Mouse (Mus musculus): ENCODE data around the gene Atrn. TPM values are rescaled to one million over a fixed set of nuclear protein-coding genes. Genes with fewer than 3 reads are reported as not detected.

Atrn gene
- polyA plus RNA-seq, 1 experiment from 2014 or later = 8.4 TPM

DNA sequence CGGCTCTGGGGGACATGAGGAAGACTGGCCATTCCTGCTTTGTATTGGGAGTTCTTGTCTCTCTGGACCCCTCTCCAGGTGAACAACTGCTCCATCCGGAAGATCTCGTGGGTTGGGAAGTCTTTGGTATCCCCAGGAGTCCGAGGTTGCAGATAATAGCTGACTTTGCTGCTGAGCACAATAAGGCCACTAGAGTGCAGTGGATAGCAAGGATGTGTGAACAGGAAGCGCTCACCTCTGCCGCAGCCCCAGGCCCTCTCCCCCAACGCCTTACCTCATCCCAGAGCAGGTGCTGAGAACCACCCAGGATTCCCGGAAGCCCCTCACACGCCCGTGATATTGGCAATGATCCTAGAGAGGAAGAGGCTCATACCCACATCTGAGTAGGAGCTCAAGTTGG is 149.9 kb downstream of the Atrn start:
- WGBS = 4% methylated on average over 10 of the region's 10 CpGs
- Histone ChIP-seq H3K4me2 (ENCODE audit: low read depth, low read length) (peak overlapping the region; percentile 11; the same call in 1 of the 2 replicates), H3K36me3 (replicated peaks; ENCODE audit: control insufficient read depth, insufficient read depth, low read depth, low read length) (no peaks in the 10 kb centered on the region), H3K27me3 (ENCODE audit: control insufficient read depth, insufficient read depth, low read length) (peaks cover 41% of the 10 kb centered on the region), H3K4me3 (ENCODE audit: low read depth, low read length) (no peak overlapping the region), H3K9ac (replicated peaks; ENCODE audit: low read length) (no peak overlapping the region), H3K4me1 (ENCODE audit: control insufficient read depth, insufficient read depth, low read length) (peaks cover 2% of the 10 kb centered on the region), H3K9me3 (replicated peaks; ENCODE audit: control insufficient read depth, low read length) (no peaks in the 10 kb centered on the region), H3K27ac (replicated peaks; ENCODE audit: low read depth, low read length) (no peak overlapping the region)
- DNase-seq (ENCODE audit: low spot score) = peak; percentile 67
- no peak for ATAC-seq (replicated peaks; ENCODE audit: insufficient number of reproducible peaks, low FRiP score, low TSS enrichment, low read depth)

DNA sequence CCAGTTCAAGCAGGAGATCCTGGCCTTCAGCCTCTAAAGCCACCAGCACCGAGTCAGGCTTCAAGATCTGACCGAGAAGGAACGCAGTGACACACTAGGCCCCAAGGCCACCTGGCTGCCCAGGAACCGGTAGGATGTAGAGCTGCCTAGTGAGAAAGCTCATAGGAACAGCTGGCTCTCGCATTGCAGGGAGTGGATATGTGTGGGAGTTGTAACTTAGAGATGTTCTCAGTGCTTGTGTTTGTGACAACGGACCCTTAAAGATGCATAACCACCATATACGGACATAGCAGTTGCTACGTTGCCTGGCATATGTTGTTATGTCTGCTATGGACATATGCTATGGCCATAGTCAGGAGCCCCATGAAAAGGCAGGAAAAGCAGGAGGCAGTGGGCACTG is 152.4 kb downstream of the Atrn start:
- 94% methylated on average over 8 of the region's 8 CpGs for WGBS
- Histone ChIP-seq H3K4me3 (ENCODE audit: low read depth, low read length) (no peak overlapping the region), H3K9me3 (replicated peaks; ENCODE audit: control insufficient read depth, low read length) (no peaks in the 10 kb centered on the region), H3K36me3 (replicated peaks; ENCODE audit: control insufficient read depth, insufficient read depth, low read depth, low read length) (no peaks in the 10 kb centered on the region), H3K4me1 (ENCODE audit: control insufficient read depth, insufficient read depth, low read length) (peaks cover 6% of the 10 kb centered on the region), H3K27ac (replicated peaks; ENCODE audit: low read depth, low read length) (no peak overlapping the region), H3K9ac (replicated peaks; ENCODE audit: low read length) (no peak overlapping the region), H3K27me3 (ENCODE audit: control insufficient read depth, insufficient read depth, low read length) (peaks cover 34% of the 10 kb centered on the region), H3K4me2 (ENCODE audit: low read depth, low read length) (no peak overlapping the region)
- no peak for ATAC-seq (replicated peaks; ENCODE audit: insufficient number of reproducible peaks, low FRiP score, low TSS enrichment, low read depth)
- DNase-seq (ENCODE audit: low spot score) = no peak

DNA sequence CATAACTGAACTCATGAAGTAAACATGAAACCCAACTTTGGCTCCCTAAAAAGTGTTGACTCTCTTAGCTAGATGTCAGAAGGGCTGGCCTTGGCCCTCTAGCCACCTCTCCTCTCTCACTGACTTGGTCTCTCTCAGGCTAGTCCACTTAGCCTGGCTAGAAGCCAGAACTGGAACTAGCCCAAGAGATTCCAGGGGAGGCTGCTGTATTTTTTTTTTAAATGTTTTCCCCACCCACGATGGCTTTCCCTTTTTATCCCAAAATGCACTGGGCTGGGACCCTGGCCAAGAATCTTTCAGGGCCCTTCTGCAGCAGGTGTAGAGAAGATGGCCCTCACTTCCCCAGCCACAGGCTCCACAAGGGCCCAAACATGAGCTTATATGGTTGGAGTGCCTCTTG is 153.1 kb downstream of the Atrn start:
- Histone ChIP-seq H3K9me3 (replicated peaks; ENCODE audit: control insufficient read depth, low read length) (no peaks in the 10 kb centered on the region), H3K4me1 (ENCODE audit: control insufficient read depth, insufficient read depth, low read length) (peaks cover 6% of the 10 kb centered on the region), H3K4me3 (ENCODE audit: low read depth, low read length) (no peak overlapping the region), H3K9ac (replicated peaks; ENCODE audit: low read length) (no peak overlapping the region), H3K27ac (replicated peaks; ENCODE audit: low read depth, low read length) (no peak overlapping the region), H3K4me2 (ENCODE audit: low read depth, low read length) (no peak overlapping the region), H3K27me3 (ENCODE audit: control insufficient read depth, insufficient read depth, low read length) (peaks cover 30% of the 10 kb centered on the region), H3K36me3 (replicated peaks; ENCODE audit: control insufficient read depth, insufficient read depth, low read depth, low read length) (no peaks in the 10 kb centered on the region)
- WGBS = 78% methylated on average over 1 of the region's 1 CpGs
- no peak for DNase-seq (ENCODE audit: low spot score)
- no peak for ATAC-seq (replicated peaks; ENCODE audit: insufficient number of reproducible peaks, low FRiP score, low TSS enrichment, low read depth)

DNA sequence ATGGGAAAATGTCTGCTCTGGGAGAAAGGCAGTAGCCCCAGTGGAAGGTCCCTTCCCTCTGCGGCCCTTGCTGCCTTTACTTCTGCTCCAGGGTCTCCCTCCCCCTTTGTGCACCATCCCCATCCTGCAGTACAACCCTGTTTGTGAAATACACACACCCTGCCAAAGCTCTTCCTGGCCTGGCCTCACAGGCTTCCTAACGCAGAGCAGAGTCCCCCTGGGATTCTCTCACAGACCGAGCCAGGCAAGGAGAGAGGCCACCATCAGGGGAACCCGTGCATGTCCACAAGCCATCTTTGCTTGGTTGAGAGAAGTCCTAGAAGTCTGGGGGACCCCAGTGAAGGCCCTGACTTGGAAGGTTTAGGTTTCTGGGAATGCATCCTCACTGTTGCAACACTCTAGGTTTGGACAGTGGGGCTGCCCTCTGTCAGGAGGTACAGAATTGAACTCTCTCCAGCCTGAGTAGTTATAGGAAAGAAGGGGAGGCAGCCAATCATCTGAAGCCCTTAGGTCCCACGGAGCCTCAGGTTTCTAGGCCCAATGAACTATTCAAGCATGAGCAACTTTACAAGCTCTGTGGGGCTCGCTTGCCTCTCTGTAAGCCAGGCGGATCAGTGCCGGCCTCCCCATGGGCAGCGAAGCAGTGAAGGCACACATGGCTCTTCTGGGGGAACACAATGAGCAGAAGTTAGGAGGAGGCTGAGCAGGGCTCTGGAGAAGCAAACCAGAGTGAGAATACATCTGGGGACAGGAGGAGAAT is 153.7 kb downstream of the Atrn start:
- ATAC-seq (replicated peaks; ENCODE audit: insufficient number of reproducible peaks, low FRiP score, low TSS enrichment, low read depth) (no peak), DNase-seq (ENCODE audit: low spot score) (no peak)
- H3K36me3 ChIP-seq (replicated peaks; ENCODE audit: control insufficient read depth, insufficient read depth, low read depth, low read length) = no peaks in the 10 kb centered on the region
- H3K9ac ChIP-seq (replicated peaks; ENCODE audit: low read length) = no peak overlapping the region
- WGBS = 64% methylated on average over 9 of the region's 9 CpGs
- no peak overlapping the region for H3K4me2 ChIP-seq (ENCODE audit: low read depth, low read length)
- H3K27ac ChIP-seq (replicated peaks; ENCODE audit: low read depth, low read length) = no peak overlapping the region
- H3K27me3 ChIP-seq (ENCODE audit: control insufficient read depth, insufficient read depth, low read length) = peaks cover 24% of the 10 kb centered on the region
- H3K4me3 ChIP-seq (ENCODE audit: low read depth, low read length) = no peak overlapping the region
- H3K4me1 ChIP-seq (ENCODE audit: control insufficient read depth, insufficient read depth, low read length) = peaks cover 6% of the 10 kb centered on the region
- H3K9me3 ChIP-seq (replicated peaks; ENCODE audit: control insufficient read depth, low read length) = no peaks in the 10 kb centered on the region

DNA sequence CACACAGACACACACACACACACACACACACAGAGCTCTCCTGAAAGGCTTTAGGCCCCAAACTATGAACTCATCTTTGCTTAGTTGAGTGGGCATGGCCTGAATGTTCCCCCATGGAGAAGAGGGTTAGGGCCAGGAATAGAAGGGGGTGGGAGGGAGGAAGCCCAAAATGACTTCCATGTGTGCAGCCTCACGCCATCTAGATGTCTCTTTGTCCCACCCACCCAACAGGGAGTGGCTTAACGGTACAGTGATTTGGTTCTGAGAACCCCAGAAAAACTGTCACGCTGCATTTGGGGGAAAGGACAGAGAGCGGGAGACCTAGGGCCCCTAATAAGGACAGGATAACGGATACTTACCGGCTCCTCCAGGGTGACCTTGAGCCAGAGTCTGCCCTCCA is 154.5 kb downstream of the Atrn start:
- Histone ChIP-seq H3K9ac (replicated peaks; ENCODE audit: low read length) (0 out of 2 replicates have a peak overlapping the region, but pooled peaks have one; percentile 22), H3K27me3 (ENCODE audit: control insufficient read depth, insufficient read depth, low read length) (peaks cover 16% of the 10 kb centered on the region), H3K36me3 (replicated peaks; ENCODE audit: control insufficient read depth, insufficient read depth, low read depth, low read length) (no peaks in the 10 kb centered on the region), H3K4me2 (ENCODE audit: low read depth, low read length) (peak overlapping the region; percentile 13; the same call in 1 of the 2 replicates), H3K9me3 (replicated peaks; ENCODE audit: control insufficient read depth, low read length) (no peaks in the 10 kb centered on the region), H3K27ac (replicated peaks; ENCODE audit: low read depth, low read length) (no peak overlapping the region), H3K4me3 (ENCODE audit: low read depth, low read length) (no peak overlapping the region), H3K4me1 (ENCODE audit: control insufficient read depth, insufficient read depth, low read length) (peaks cover 6% of the 10 kb centered on the region)
- no peak for ATAC-seq (replicated peaks; ENCODE audit: insufficient number of reproducible peaks, low FRiP score, low TSS enrichment, low read depth)
- WGBS = 27% methylated on average over 6 of the region's 6 CpGs
- DNase-seq (ENCODE audit: low spot score) = peak; percentile 80

DNA sequence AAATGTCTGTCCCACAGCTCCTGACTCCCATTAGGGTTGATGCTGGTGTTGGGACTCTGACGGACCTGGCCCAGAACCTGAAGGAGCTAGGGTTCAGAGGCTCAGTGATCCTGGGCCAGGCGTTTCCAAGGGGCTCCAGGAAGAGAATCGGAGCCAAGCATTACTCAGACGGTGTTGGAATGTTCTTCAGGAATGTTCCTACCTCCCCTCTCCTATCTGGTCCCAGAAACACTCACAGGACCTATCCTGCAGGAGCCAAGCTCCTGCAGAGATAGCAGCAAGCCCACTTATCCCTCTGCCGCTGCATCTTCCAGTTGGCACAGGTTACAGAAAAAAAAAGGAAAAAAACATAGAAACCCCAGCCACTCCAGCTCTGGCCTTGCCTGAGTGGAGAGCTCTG is 155.3 kb downstream of the Atrn start:
- Histone ChIP-seq H3K27ac (replicated peaks; ENCODE audit: low read depth, low read length) (no peak overlapping the region), H3K4me2 (ENCODE audit: low read depth, low read length) (no peak overlapping the region), H3K27me3 (ENCODE audit: control insufficient read depth, insufficient read depth, low read length) (peaks cover 10% of the 10 kb centered on the region), H3K9ac (replicated peaks; ENCODE audit: low read length) (no peak overlapping the region), H3K4me3 (ENCODE audit: low read depth, low read length) (no peak overlapping the region), H3K9me3 (replicated peaks; ENCODE audit: control insufficient read depth, low read length) (no peaks in the 10 kb centered on the region), H3K36me3 (replicated peaks; ENCODE audit: control insufficient read depth, insufficient read depth, low read depth, low read length) (no peaks in the 10 kb centered on the region), H3K4me1 (ENCODE audit: control insufficient read depth, insufficient read depth, low read length) (peaks cover 6% of the 10 kb centered on the region)
- ATAC-seq (replicated peaks; ENCODE audit: insufficient number of reproducible peaks, low FRiP score, low TSS enrichment, low read depth) (no peak), DNase-seq (ENCODE audit: low spot score) (no peak)
- WGBS = 76% methylated on average over 5 of the region's 5 CpGs

DNA sequence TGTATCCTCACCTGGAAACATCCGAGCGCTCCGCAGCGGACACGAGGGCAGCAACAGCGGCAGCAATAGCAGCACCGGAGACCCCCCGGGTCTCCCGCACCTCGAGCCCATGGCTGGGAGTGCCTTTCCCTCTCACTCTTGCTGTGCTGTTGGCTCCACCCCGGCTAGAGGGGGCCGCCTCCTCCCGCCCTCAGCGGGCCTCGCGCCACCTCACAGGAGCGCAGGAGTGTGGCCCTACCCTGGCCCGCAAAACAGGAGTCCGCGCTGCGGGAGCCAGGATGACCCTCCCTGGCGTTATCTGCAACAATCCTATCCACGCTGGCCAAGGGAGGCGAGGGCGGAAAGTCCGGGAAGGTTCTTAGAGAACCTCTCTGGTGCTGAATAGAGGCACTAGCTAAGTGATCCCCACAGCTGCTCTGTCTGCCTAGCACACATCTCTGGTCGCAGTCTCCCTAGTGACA is 157.1 kb downstream of the Atrn start, which contains the start of gene Adam33:
Adam33 (minus strand) TSS at position 411 of the 461 bp plus-strand sequence.
- Histone ChIP-seq H3K9ac (replicated peaks; ENCODE audit: low read length) (peak within 1 kb of the TSS; percentile 46), H3K4me3 (ENCODE audit: low read depth, low read length) (peak within 1 kb of the TSS; percentile 12; the same call in 1 of the 2 replicates), H3K27ac (replicated peaks; ENCODE audit: low read depth, low read length) (no peak within 1 kb of the TSS), H3K4me2 (ENCODE audit: low read depth, low read length) (peak within 1 kb of the TSS; percentile 45), H3K9me3 (replicated peaks; ENCODE audit: control insufficient read depth, low read length) (no peaks in the 10 kb centered on the region), H3K36me3 (replicated peaks; ENCODE audit: control insufficient read depth, insufficient read depth, low read depth, low read length) (no peaks in the 10 kb centered on the region), H3K4me1 (ENCODE audit: control insufficient read depth, insufficient read depth, low read length) (peaks cover 6% of the 10 kb centered on the region), H3K27me3 (ENCODE audit: control insufficient read depth, insufficient read depth, low read length) (peaks cover 10% of the 10 kb centered on the region)
- WGBS = 1% methylated on average over 22 of the region's 27 CpGs
- ATAC-seq (replicated peaks; ENCODE audit: insufficient number of reproducible peaks, low FRiP score, low TSS enrichment, low read depth) = peak; percentile 68; the same call in 1 of the 2 replicates
- no peak for DNase-seq (ENCODE audit: low spot score)

DNA sequence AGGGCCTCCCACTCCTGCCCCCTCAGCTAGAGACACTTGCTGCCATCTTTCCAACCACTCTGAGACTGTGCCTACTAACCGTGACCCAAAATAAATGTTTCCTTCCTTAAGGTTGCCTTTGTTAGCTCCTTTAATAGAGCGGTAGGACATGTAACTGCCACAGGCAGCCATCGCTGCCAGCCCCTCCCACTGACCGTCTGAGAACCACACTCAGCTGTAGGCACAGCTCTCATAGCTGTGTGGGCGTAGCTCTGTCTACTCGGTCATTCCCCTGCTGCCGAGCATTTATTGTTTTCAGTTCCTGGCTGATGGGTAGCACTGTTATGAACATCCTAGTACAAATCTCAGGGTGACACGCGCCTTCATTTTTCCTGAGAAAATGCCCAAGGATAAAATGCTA is 160.0 kb downstream of the Atrn start:
- peaks cover 4% of the 10 kb centered on the region; the same call in 1 of the 2 replicates for H3K4me1 ChIP-seq (ENCODE audit: control insufficient read depth, insufficient read depth, low read length)
- no peaks in the 10 kb centered on the region for H3K36me3 ChIP-seq (replicated peaks; ENCODE audit: control insufficient read depth, insufficient read depth, low read depth, low read length)
- H3K27me3 ChIP-seq (ENCODE audit: control insufficient read depth, insufficient read depth, low read length) = peaks cover 10% of the 10 kb centered on the region
- DNase-seq (ENCODE audit: low spot score) (no peak), ATAC-seq (replicated peaks; ENCODE audit: insufficient number of reproducible peaks, low FRiP score, low TSS enrichment, low read depth) (no peak)
- H3K4me2 ChIP-seq (ENCODE audit: low read depth, low read length) = no peak overlapping the region
- no peak overlapping the region for H3K4me3 ChIP-seq (ENCODE audit: low read depth, low read length)
- WGBS = 69% methylated on average over 9 of the region's 9 CpGs
- H3K9ac ChIP-seq (replicated peaks; ENCODE audit: low read length) = no peak overlapping the region
- H3K27ac ChIP-seq (replicated peaks; ENCODE audit: low read depth, low read length) = no peak overlapping the region
- no peaks in the 10 kb centered on the region for H3K9me3 ChIP-seq (replicated peaks; ENCODE audit: control insufficient read depth, low read length)
